Mouse (Mus musculus) liver, adult 2 months (tissue): ENCODE results near the gene Acox3. TPM values are rescaled to one million over a fixed set of nuclear protein-coding genes. Genes with fewer than 3 reads are reported as not detected.

Source experiments
- DNase-seq: peaks from one replicate; pipeline ENCODE4 v3.0.0-alpha.2; 2011; ENCODE audit warnings: low read depth, low spot score; ENCODE audit errors: extremely low read depth
- H3K27ac ChIP-seq: fragments of 200-500 bp; replicated peaks from 2 replicates; pipeline ENCODE4 v1.5.1; 2012; ENCODE audit warnings: low read depth, mild to moderate bottlenecking, control low read depth, inconsistent platforms, low read length; ENCODE audit not compliant: insufficient read depth
- H3K27me3 ChIP-seq: fragments of 200-500 bp; 2 replicates; pipeline ENCODE4 v1.6.1; 2012; ENCODE audit warnings: mild to moderate bottlenecking, moderate library complexity, low read length, inconsistent platforms; ENCODE audit not compliant: control insufficient read depth, insufficient read depth
- H3K36me3 ChIP-seq: fragments of 200-500 bp; 2 replicates; pipeline ENCODE4 v1.6.1; 2012; ENCODE audit warnings: low read length, inconsistent platforms; ENCODE audit not compliant: control insufficient read depth, insufficient read depth
- H3K4me1 ChIP-seq: fragments of 200-500 bp; 2 replicates; pipeline ENCODE4 v1.6.1; 2011; ENCODE audit warnings: low read length; ENCODE audit not compliant: control insufficient read depth, insufficient read depth
- H3K4me3 ChIP-seq: fragments of 200-500 bp; 2 replicates; pipeline ENCODE4 v1.5.1; 2011; ENCODE audit warnings: low read depth, mild to moderate bottlenecking, control low read depth, low read length, moderate library complexity; ENCODE audit not compliant: insufficient read depth
- H3K79me2 ChIP-seq: fragments of 200-500 bp; 2 replicates; pipeline ENCODE4 v1.6.1; 2012; ENCODE audit warnings: inconsistent platforms, mild to moderate bottlenecking, low read length, moderate library complexity; ENCODE audit not compliant: control insufficient read depth, insufficient read depth
- H3K9ac ChIP-seq: fragments of 200-500 bp; 2 replicates; pipeline ENCODE4 v1.6.1; 2012; ENCODE audit warnings: low read depth, mild to moderate bottlenecking, control low read depth, inconsistent platforms, low read length
- CTCF ChIP-seq: fragments of 200-500 bp; IDR thresholded peaks from 2 replicates; pipeline ENCODE4 v1.5.1; 2011; ENCODE audit warnings: low read depth, low read length, control low read depth
- POLR2A ChIP-seq: fragments of 200-500 bp; IDR thresholded peaks from 2 replicates; pipeline ENCODE4 v1.6.1; 2011; ENCODE audit warnings: low read length, control low read depth; ENCODE audit not compliant: insufficient read depth; ENCODE audit errors: extremely low read depth
- WGBS: fragments of 180-500 bp; shearing (Covaris S2); methylation state at CpG from one replicate; pipeline ENCODE4 v1.1.7; 2018; 5-methylcytosine and 5-hydroxymethylcytosine counted together
- polyA plus RNA-seq: library from polyadenylated mRNA; depleted of rRNA; stranded (reverse); fragments of >200 nt; gene quantifications from 2 replicates; pipeline ENCODE4 v1.2.3, GENCODE M21; 2012
- total RNA-seq: library from RNA; depleted of rRNA; stranded (reverse); fragments of >200 nt; gene quantifications from 2 replicates; pipeline ENCODE4 v1.2.3, GENCODE M21; 2014

Acox3 gene
- total and polyA plus RNA-seq, 2 experiments = 22.9 to 24.1 TPM

- no peak for DNase-seq
- no peak overlapping the region for H3K4me3 ChIP-seq
Observed at GRCm38 (mm10) chr5:35623831-35624230, 41.0 kb downstream of the Acox3 start.

GRCm38 (mm10) chr5:35624751-35625239 is 42.0 kb downstream of the Acox3 start:
- Histone ChIP-seq H3K27me3 (no peaks in the 10 kb centered on the region), H3K27ac (no peak overlapping the region), H3K4me1 (no peaks in the 10 kb centered on the region), H3K79me2 (no peaks in the 10 kb centered on the region), H3K4me3 (no peak overlapping the region), H3K36me3 (no peaks in the 10 kb centered on the region), H3K9ac (no peak overlapping the region)
- WGBS = 66% methylated on average over 4 of the region's 4 CpGs
- DNase-seq = peak; percentile 10
- TF ChIP-seq CTCF = no peak
- TF ChIP-seq POLR2A = no peak

More at GRCm38 (mm10) chr5:35623831-35624230, 41.0 kb downstream of the Acox3 start:
- H3K27me3 ChIP-seq = no peaks in the 10 kb centered on the region
- no peak overlapping the region for H3K27ac ChIP-seq
- TF ChIP-seq POLR2A = no peak
- TF ChIP-seq CTCF = no peak
- H3K9ac ChIP-seq = no peak overlapping the region
- H3K4me1 ChIP-seq = no peaks in the 10 kb centered on the region
- H3K79me2 ChIP-seq = no peaks in the 10 kb centered on the region
- no peaks in the 10 kb centered on the region for H3K36me3 ChIP-seq

GRCm38 (mm10) chr5:35626408-35626807 is 43.6 kb downstream of the Acox3 start:
- Histone ChIP-seq H3K79me2 (no peaks in the 10 kb centered on the region), H3K27me3 (no peaks in the 10 kb centered on the region), H3K9ac (no peak overlapping the region), H3K36me3 (no peaks in the 10 kb centered on the region), H3K4me1 (no peaks in the 10 kb centered on the region), H3K4me3 (no peak overlapping the region), H3K27ac (no peak overlapping the region)
- TF ChIP-seq CTCF (no peak), POLR2A (no peak)
- WGBS = 87% methylated on average over 2 of the region's 2 CpGs
- DNase-seq = no peak

GRCm38 (mm10) chr5:35627307-35627840 is 44.5 kb downstream of the Acox3 start:
- TF ChIP-seq CTCF (peak; percentile 60), POLR2A (no peak)
- Histone ChIP-seq H3K27ac (no peak overlapping the region), H3K9ac (no peak overlapping the region), H3K27me3 (no peaks in the 10 kb centered on the region), H3K79me2 (no peaks in the 10 kb centered on the region), H3K36me3 (no peaks in the 10 kb centered on the region), H3K4me3 (no peak overlapping the region), H3K4me1 (no peaks in the 10 kb centered on the region)
- DNase-seq = no peak
- 57% methylated on average over 7 of the region's 7 CpGs for WGBS

GRCm38 (mm10) chr5:35628685-35629084 is 45.8 kb downstream of the Acox3 start:
- Histone ChIP-seq H3K27ac (no peak overlapping the region), H3K9ac (no peak overlapping the region), H3K27me3 (no peaks in the 10 kb centered on the region), H3K4me1 (no peaks in the 10 kb centered on the region), H3K79me2 (no peaks in the 10 kb centered on the region), H3K4me3 (no peak overlapping the region), H3K36me3 (no peaks in the 10 kb centered on the region)
- no peak for DNase-seq
- 48% methylated on average over 1 of the region's 1 CpGs for WGBS
- TF ChIP-seq POLR2A (no peak), CTCF (no peak)

- TF ChIP-seq POLR2A = no peak
- TF ChIP-seq CTCF = peak; percentile 63
- Histone ChIP-seq H3K27me3 (no peaks in the 10 kb centered on the region), H3K79me2 (no peaks in the 10 kb centered on the region), H3K36me3 (no peaks in the 10 kb centered on the region), H3K9ac (no peak overlapping the region), H3K4me1 (no peaks in the 10 kb centered on the region), H3K27ac (no peak overlapping the region), H3K4me3 (no peak overlapping the region)
- DNase-seq = peak; percentile 46
Observed at GRCm38 (mm10) chr5:35629333-35629732, 46.5 kb downstream of the Acox3 start.
